Mouse (Mus musculus) olfactory bulb, adult 2 months (tissue): ENCODE results near the gene Kcnq4. TPM values are rescaled to one million over a fixed set of nuclear protein-coding genes. Genes with fewer than 3 reads are reported as not detected.
A peak's percentile ranks its signal among the peaks of the same experiment; 100 is the strongest.

Experiments
- H3K27ac ChIP-seq: fragments of 200-500 bp; 2 replicates; pipeline ENCODE4 v1.5.1; 2012; ENCODE audit warnings: low read depth, low read length; ENCODE audit not compliant: insufficient read depth
- H3K4me1 ChIP-seq: fragments of 200-500 bp; 2 replicates; pipeline ENCODE4 v1.6.1; 2012; ENCODE audit warnings: low read length; ENCODE audit not compliant: control insufficient read depth, insufficient read depth
- H3K4me3 ChIP-seq: fragments of 200-500 bp; 2 replicates; pipeline ENCODE4 v1.5.1; 2012; ENCODE audit warnings: mild to moderate bottlenecking, low read depth, low read length, moderate library complexity; ENCODE audit not compliant: insufficient read depth
- CTCF ChIP-seq: fragments of 200-500 bp; IDR thresholded peaks from 2 replicates; pipeline ENCODE4 v1.5.1; 2012; ENCODE audit warnings: low read depth, mild to moderate bottlenecking, low read length, moderate library complexity; ENCODE audit not compliant: insufficient read depth
- POLR2A ChIP-seq: fragments of 200-500 bp; IDR thresholded peaks from 2 replicates; pipeline ENCODE4 v1.6.1; 2012; ENCODE audit warnings: mild to moderate bottlenecking, low read depth, low read length, moderate library complexity; ENCODE audit not compliant: insufficient read depth
- WGBS: fragments of 180-500 bp; shearing (Covaris S2); methylation state at CpG from one replicate; pipeline ENCODE4 v1.1.7; 2018; 5-methylcytosine and 5-hydroxymethylcytosine counted together
- polyA plus RNA-seq: library from polyadenylated mRNA; stranded (reverse); fragments of >200 nt; gene quantifications from 2 replicates; pipeline ENCODE4 v1.2.4, GENCODE M21; 2012; ENCODE audit warnings: low replicate concordance; ENCODE audit not compliant: missing spikeins, insufficient read depth, insufficient read length

The Kcnq4 gene
- polyA plus RNA-seq, 1 experiment = not detected

DNA sequence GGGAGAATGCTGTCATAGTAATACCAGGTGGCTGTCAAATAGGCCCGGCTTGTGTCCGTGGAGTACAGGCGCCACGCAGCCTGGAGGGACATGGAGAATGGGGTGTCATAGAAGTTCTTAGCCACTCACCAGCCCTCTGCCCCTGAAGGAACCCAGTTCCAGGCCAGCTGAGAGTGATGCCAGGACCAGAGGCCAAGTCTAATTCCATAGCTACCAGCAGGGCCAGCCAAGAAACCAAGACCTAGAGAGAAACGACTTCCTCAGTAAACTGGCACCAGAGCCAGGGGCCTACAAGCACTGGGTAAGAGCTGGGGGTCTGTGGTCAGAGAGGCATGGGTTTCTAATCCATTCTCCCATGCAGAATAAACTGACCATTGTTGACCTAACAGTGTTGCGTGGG is 35.4 kb downstream of the Kcnq4 start:
- TF ChIP-seq CTCF = no peak
- no peak for TF ChIP-seq POLR2A
- peaks cover 29% of the 10 kb centered on the region for H3K4me1 ChIP-seq
- H3K27ac ChIP-seq = no peak overlapping the region
- H3K4me3 ChIP-seq = no peak overlapping the region
- WGBS = 81% methylated on average over 6 of the region's 6 CpGs

DNA sequence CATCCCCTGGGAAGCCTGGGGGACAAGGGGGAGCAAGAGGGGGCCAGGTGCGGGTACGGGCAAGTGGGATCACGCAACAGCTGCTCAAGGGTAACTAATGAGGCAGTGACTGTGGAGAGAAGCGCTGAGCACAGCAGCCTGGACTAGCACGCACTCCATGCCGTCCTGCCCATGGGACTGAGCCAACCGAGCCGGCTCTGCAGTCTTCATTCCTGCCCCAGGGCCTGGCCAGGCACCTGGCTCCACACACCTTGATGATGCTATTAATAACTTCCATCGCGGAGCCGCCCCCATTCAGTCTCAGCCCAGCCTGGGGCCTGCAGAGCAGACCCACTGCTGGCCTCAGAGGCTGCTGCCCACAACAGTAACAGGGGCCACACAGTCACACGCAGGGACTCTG is 36.2 kb downstream of the Kcnq4 start:
- WGBS = 89% methylated on average over 12 of the region's 12 CpGs
- TF ChIP-seq POLR2A (no peak), CTCF (no peak)
- peaks cover 21% of the 10 kb centered on the region for H3K4me1 ChIP-seq
- H3K27ac ChIP-seq = no peak overlapping the region
- no peak overlapping the region for H3K4me3 ChIP-seq

DNA sequence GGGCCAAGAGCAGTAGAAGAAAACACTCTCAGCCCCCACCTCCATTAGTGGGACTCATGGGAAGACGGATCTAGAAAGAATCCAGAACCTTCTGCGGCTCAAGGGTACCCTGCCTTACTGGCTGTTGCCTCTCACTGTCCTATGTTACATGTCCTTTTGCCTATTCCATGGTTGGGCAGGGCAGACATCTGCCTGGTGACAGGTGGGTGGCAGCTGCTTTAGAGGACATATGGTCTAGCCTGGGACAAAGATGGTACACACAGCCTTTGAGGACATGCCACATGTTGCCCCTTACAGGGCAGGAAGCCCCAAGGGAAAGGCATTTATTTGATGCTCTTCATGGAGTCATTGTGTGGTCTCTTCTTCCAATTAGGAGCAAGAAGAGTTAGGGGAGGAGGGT is 45.9 kb downstream of the Kcnq4 start:
- Histone ChIP-seq H3K4me3 (no peak overlapping the region), H3K27ac (no peak overlapping the region), H3K4me1 (peaks cover 4% of the 10 kb centered on the region)
- 93% methylated on average over 2 of the region's 2 CpGs for WGBS
- no peak for TF ChIP-seq POLR2A
- TF ChIP-seq CTCF = no peak

DNA sequence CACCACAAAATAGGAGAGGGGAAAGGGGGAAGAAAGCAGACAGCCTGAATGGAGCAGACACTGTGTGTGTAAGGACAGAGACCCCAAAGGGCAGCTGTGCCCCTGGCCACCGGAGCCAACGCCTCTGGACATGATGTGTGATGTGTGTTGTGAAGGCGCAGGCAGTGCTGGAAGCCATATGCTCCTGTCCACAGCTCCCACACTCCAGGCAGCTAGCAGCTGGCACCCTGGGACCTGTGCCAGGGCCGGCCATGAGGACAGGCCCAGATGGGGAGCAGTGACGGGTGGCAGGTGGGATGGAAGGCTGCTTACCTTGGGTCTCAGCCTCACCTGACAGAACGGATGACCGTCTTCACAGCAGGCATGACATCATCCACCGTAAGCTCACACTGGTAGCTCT is 46.4 kb downstream of the Kcnq4 start:
- 80% methylated on average over 8 of the region's 8 CpGs for WGBS
- no peak overlapping the region for H3K4me3 ChIP-seq
- no peak for TF ChIP-seq POLR2A
- TF ChIP-seq CTCF = no peak
- H3K4me1 ChIP-seq = peaks cover 4% of the 10 kb centered on the region
- H3K27ac ChIP-seq = no peak overlapping the region

DNA sequence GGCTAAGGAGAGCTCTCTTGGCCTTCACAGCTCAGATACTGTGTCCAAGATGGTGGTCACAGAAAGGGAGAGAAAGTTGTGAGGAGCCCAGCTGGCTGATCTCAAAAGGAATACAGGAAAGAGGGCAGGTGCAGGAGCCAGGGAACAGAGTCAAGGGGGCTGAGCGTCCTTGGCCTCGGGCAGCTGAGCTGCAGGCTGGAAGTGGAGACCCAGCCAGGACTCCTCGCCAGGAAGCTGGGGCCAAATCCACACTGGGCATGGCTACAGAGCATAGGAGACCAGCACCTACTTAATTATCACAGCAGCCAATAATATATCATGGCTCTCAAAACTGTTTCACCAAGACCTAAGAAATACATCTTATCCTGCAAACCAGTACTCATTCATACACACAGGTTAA is 47.2 kb downstream of the Kcnq4 start:
- Histone ChIP-seq H3K4me3 (no peak overlapping the region), H3K27ac (no peak overlapping the region), H3K4me1 (peaks cover 2% of the 10 kb centered on the region)
- TF ChIP-seq CTCF (no peak), POLR2A (no peak)
- 59% methylated on average over 3 of the region's 3 CpGs for WGBS

DNA sequence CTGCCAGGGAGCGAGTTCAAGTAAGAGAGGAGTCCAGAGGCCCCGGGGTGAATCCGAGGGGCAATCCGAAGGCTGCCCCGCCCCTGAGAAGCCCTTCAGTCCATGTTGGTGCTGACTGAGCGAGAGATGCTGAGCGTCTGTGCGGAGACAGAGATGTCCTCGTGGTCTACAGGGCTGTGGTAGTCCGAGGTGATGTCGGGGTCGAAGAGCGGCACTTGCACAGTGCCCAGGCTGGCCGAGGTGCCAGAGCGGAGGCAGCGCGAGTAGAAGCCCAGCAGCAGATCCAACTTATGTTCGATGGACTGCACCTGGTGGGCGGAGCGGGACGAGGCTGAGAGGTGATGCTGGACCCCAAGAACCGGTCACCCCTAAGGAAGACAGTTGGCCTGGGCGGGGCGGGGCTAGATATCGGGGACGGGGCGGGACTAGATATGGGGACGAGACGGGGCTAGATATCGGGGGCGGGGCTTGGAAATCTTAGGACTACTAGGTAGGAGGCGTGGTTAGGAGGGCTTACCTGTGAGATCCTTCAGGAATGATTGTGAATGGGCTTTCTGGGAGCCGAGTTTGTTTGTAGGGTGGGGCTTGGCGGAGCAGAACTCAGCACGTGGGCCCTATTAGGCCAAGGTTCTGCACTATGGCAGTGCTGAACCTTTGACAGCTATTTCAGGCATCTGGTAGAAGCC is 50.5 kb downstream of the Kcnq4 start:
- Histone ChIP-seq H3K27ac (no peak overlapping the region), H3K4me3 (no peak overlapping the region), H3K4me1 (no peaks in the 10 kb centered on the region)
- TF ChIP-seq CTCF = no peak
- no peak for TF ChIP-seq POLR2A
- WGBS = 41% methylated on average over 35 of the region's 35 CpGs

DNA sequence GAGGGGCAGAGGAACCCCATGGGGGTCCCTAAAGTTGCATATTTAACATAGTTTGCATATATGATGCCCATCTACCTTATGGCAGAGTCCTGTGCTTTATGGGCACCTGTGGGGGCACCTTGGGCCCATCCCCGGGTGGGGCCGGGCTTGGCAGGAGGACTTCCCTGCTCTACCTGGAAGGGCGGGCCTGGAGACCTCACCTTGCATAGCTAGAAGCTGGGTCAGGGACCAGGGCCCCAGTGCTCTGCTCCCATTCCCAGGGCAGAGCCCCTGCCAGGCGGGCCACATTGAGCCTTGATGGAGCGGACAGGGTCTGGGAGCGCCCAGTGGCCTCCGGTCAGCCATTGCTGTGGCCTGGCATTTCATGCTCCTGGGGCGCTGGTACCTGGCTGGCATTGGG is 51.1 kb downstream of the Kcnq4 start:
- TF ChIP-seq POLR2A (no peak), CTCF (no peak)
- Histone ChIP-seq H3K27ac (no peak overlapping the region), H3K4me1 (no peaks in the 10 kb centered on the region), H3K4me3 (no peak overlapping the region)
- 97% methylated on average over 8 of the region's 8 CpGs for WGBS

DNA sequence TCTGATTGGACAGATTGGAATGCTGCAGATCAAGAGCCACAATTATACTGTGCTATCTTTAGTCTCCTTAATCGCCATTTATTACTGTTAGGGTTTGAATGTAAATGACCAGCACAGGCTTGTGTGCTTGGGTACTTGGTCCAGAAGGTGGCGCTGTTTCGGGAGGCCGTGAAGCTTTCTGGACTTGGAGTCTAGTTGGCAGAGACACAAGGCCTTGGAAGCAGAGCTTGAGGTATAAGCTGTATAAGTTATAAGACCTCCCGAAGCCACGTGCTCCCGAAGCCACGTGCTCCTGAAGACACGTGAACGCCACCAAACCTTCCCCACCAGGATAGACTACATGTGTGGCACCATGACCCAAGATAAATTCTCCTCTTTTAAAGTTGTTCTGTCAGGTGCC is 55.7 kb downstream of the Kcnq4 start:
- no peak overlapping the region for H3K27ac ChIP-seq
- H3K4me1 ChIP-seq = no peaks in the 10 kb centered on the region
- no peak for TF ChIP-seq POLR2A
- TF ChIP-seq CTCF = peak; percentile 21; the same call in 1 of the 2 replicates
- WGBS = 39% methylated on average over 10 of the region's 10 CpGs
- H3K4me3 ChIP-seq = no peak overlapping the region

DNA sequence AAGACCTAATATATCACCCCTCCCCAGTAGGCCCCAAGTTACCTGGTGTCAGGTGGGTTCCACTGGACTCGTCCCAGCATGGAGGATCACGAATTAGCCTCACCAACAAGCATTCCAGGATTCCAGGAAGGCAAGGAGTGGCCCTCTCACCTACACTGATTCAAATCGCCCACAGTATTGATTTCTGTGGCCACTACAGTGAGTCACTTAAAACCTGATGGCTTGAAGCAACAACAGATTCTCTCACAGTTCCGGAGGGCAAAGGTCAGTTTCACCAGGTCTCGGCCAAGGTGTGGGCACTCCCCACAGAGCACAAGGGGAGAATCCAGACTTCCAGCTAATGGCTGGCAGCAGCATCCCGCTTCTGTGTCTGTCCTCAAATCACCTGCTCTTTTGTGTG is 59.1 kb downstream of the Kcnq4 start:
- no peak overlapping the region for H3K27ac ChIP-seq
- 83% methylated on average over 6 of the region's 6 CpGs for WGBS

More for the DNA sequence above, 59.1 kb downstream of the Kcnq4 start:
- Histone ChIP-seq H3K4me1 (no peaks in the 10 kb centered on the region), H3K4me3 (no peak overlapping the region)
- no peak for TF ChIP-seq POLR2A
- TF ChIP-seq CTCF = no peak
